Mouse (Mus musculus): ENCODE results near the gene Got1. TPM values are rescaled to one million over a fixed set of nuclear protein-coding genes. Genes with fewer than 3 reads are reported as not detected.

Got1 gene
- polyA plus RNA-seq, 1 experiment, result 69.8 TPM

- Histone ChIP-seq H3K79me3 (ENCODE audit: low read depth) (no peaks in the 10 kb centered on the region), H3K79me2 (ENCODE audit: control insufficient read depth, insufficient read depth) (no peaks in the 10 kb centered on the region)
Measured at GRCm38 (mm10) chr19:43561841-43562240, 37.4 kb upstream of the Got1 start.

GRCm38 (mm10) chr19:43560244-43560643, 35.8 kb upstream of the Got1 start:
- Histone ChIP-seq H3K27me3 (ENCODE audit: control insufficient read depth, insufficient read depth, insufficient read length) (no peaks in the 10 kb centered on the region), H3ac (ENCODE audit: control insufficient read depth, insufficient read length, low read depth) (no peak overlapping the region), H3K79me2 (ENCODE audit: control insufficient read depth, insufficient read depth) (no peaks in the 10 kb centered on the region), H3K4me3 (ENCODE audit: insufficient read depth, poor library complexity, severe bottlenecking) (no peak overlapping the region), H3K79me3 (ENCODE audit: low read depth) (no peaks in the 10 kb centered on the region), H3K36me3 (ENCODE audit: control insufficient read depth, insufficient read depth) (no peaks in the 10 kb centered on the region)
- TF ChIP-seq USF1 (IDR thresholded peaks at IDR 0.05; ENCODE audit: low read depth) (no peak), MYOG (IDR thresholded peaks at IDR 0.05; ENCODE audit: control insufficient read depth, extremely low read depth, insufficient read length) (no peak), FOSL1 (IDR thresholded peaks at IDR 0.05; ENCODE audit: insufficient read depth, low read length, poor library complexity, severe bottlenecking) (no peak), CEBPB (IDR thresholded peaks at IDR 0.05; ENCODE audit: low read depth) (no peak), MAX (IDR thresholded peaks at IDR 0.05) (no peak), CTCF (IDR thresholded peaks at IDR 0.05; ENCODE audit: control insufficient read depth, insufficient read depth, insufficient read length) (no peak), MYOD1 (IDR thresholded peaks at IDR 0.05; ENCODE audit: control insufficient read depth, insufficient read length, low read depth) (no peak)

More at GRCm38 (mm10) chr19:43561841-43562240, 37.4 kb upstream of the Got1 start:
- H3K27me3 ChIP-seq (ENCODE audit: control insufficient read depth, insufficient read depth, insufficient read length), result no peaks in the 10 kb centered on the region
- H3K36me3 ChIP-seq (ENCODE audit: control insufficient read depth, insufficient read depth), result no peaks in the 10 kb centered on the region
- no peak for TF ChIP-seq MAX (IDR thresholded peaks at IDR 0.05)
- no peak for TF ChIP-seq MYOD1 (IDR thresholded peaks at IDR 0.05; ENCODE audit: control insufficient read depth, insufficient read length, low read depth)
- TF ChIP-seq CEBPB (IDR thresholded peaks at IDR 0.05; ENCODE audit: low read depth), result no peak
- TF ChIP-seq FOSL1 (IDR thresholded peaks at IDR 0.05; ENCODE audit: insufficient read depth, low read length, poor library complexity, severe bottlenecking), result no peak
- no peak for TF ChIP-seq CTCF (IDR thresholded peaks at IDR 0.05; ENCODE audit: control insufficient read depth, insufficient read depth, insufficient read length)
- no peak for TF ChIP-seq MYOG (IDR thresholded peaks at IDR 0.05; ENCODE audit: control insufficient read depth, extremely low read depth, insufficient read length)
- TF ChIP-seq USF1 (IDR thresholded peaks at IDR 0.05; ENCODE audit: low read depth), result no peak
- no peak overlapping the region for H3ac ChIP-seq (ENCODE audit: control insufficient read depth, insufficient read length, low read depth)
- H3K4me3 ChIP-seq (ENCODE audit: insufficient read depth, poor library complexity, severe bottlenecking), result no peak overlapping the region

- H3K79me3 ChIP-seq (ENCODE audit: low read depth), result no peaks in the 10 kb centered on the region
- H3K4me3 ChIP-seq (ENCODE audit: insufficient read depth, poor library complexity, severe bottlenecking), result no peak overlapping the region
- no peaks in the 10 kb centered on the region for H3K27me3 ChIP-seq (ENCODE audit: control insufficient read depth, insufficient read depth, insufficient read length)
- no peaks in the 10 kb centered on the region for H3K79me2 ChIP-seq (ENCODE audit: control insufficient read depth, insufficient read depth)
- H3ac ChIP-seq (ENCODE audit: control insufficient read depth, insufficient read length, low read depth), result no peak overlapping the region
- no peaks in the 10 kb centered on the region for H3K36me3 ChIP-seq (ENCODE audit: control insufficient read depth, insufficient read depth)
- no peak for TF ChIP-seq MAX (IDR thresholded peaks at IDR 0.05)
- no peak for TF ChIP-seq CTCF (IDR thresholded peaks at IDR 0.05; ENCODE audit: control insufficient read depth, insufficient read depth, insufficient read length)
- TF ChIP-seq MYOG (IDR thresholded peaks at IDR 0.05; ENCODE audit: control insufficient read depth, extremely low read depth, insufficient read length), result no peak
- no peak for TF ChIP-seq USF1 (IDR thresholded peaks at IDR 0.05; ENCODE audit: low read depth)
- no peak for TF ChIP-seq MYOD1 (IDR thresholded peaks at IDR 0.05; ENCODE audit: control insufficient read depth, insufficient read length, low read depth)
- no peak for TF ChIP-seq CEBPB (IDR thresholded peaks at IDR 0.05; ENCODE audit: low read depth)
- no peak for TF ChIP-seq FOSL1 (IDR thresholded peaks at IDR 0.05; ENCODE audit: insufficient read depth, low read length, poor library complexity, severe bottlenecking)
Measured at GRCm38 (mm10) chr19:43551493-43551890, 27.1 kb upstream of the Got1 start.

GRCm38 (mm10) chr19:43550706-43551492, 26.5 kb upstream of the Got1 start:
- TF ChIP-seq USF1 (IDR thresholded peaks at IDR 0.05; ENCODE audit: low read depth), result peak; percentile 13
- peak; percentile 18 for TF ChIP-seq FOSL1 (IDR thresholded peaks at IDR 0.05; ENCODE audit: insufficient read depth, low read length, poor library complexity, severe bottlenecking)
- no peak for TF ChIP-seq MYOD1 (IDR thresholded peaks at IDR 0.05; ENCODE audit: control insufficient read depth, insufficient read length, low read depth)
- TF ChIP-seq CEBPB (IDR thresholded peaks at IDR 0.05; ENCODE audit: low read depth), result no peak
- no peak for TF ChIP-seq CTCF (IDR thresholded peaks at IDR 0.05; ENCODE audit: control insufficient read depth, insufficient read depth, insufficient read length)
- peak; percentile 94 for TF ChIP-seq MAX (IDR thresholded peaks at IDR 0.05)
- no peak for TF ChIP-seq MYOG (IDR thresholded peaks at IDR 0.05; ENCODE audit: control insufficient read depth, extremely low read depth, insufficient read length)
- Histone ChIP-seq H3K36me3 (ENCODE audit: control insufficient read depth, insufficient read depth) (no peaks in the 10 kb centered on the region), H3K79me2 (ENCODE audit: control insufficient read depth, insufficient read depth) (no peaks in the 10 kb centered on the region), H3K27me3 (ENCODE audit: control insufficient read depth, insufficient read depth, insufficient read length) (no peaks in the 10 kb centered on the region), H3ac (ENCODE audit: control insufficient read depth, insufficient read length, low read depth) (no peak overlapping the region), H3K4me3 (ENCODE audit: insufficient read depth, poor library complexity, severe bottlenecking) (no peak overlapping the region), H3K79me3 (ENCODE audit: low read depth) (no peaks in the 10 kb centered on the region)

- no peak overlapping the region for H3ac ChIP-seq (ENCODE audit: control insufficient read depth, insufficient read length, low read depth)
- peaks cover 4% of the 10 kb centered on the region for H3K27me3 ChIP-seq (ENCODE audit: control insufficient read depth, insufficient read depth, insufficient read length)
- H3K36me3 ChIP-seq (ENCODE audit: control insufficient read depth, insufficient read depth), result no peaks in the 10 kb centered on the region
- TF ChIP-seq CEBPB (IDR thresholded peaks at IDR 0.05; ENCODE audit: low read depth) (no peak), CTCF (IDR thresholded peaks at IDR 0.05; ENCODE audit: control insufficient read depth, insufficient read depth, insufficient read length) (no peak), USF1 (IDR thresholded peaks at IDR 0.05; ENCODE audit: low read depth) (no peak)
- no peaks in the 10 kb centered on the region for H3K79me3 ChIP-seq (ENCODE audit: low read depth)
- H3K4me3 ChIP-seq (ENCODE audit: insufficient read depth, poor library complexity, severe bottlenecking), result no peak overlapping the region
- H3K79me2 ChIP-seq (ENCODE audit: control insufficient read depth, insufficient read depth), result no peaks in the 10 kb centered on the region
Measured at GRCm38 (mm10) chr19:43548060-43548459, 23.7 kb upstream of the Got1 start.

All from C2C12 (cell line).